Mouse (Mus musculus) thymus, postnatal 36 days (tissue): ENCODE data around the gene Hhipl1.

ENCODE experiments used
- DNase-seq, 2 experiments: peaks; one replicate each; pipeline ENCODE4 v3.0.0; 2022; ENCODE audit warnings: mixed read lengths in 2 of 2

Gene Hhipl1

GRCm38 (mm10) chr12:108278221-108278918 is 27.7 kb upstream of the Hhipl1 start:
- no peak for DNase-seq

- DNase-seq = no peak
Observed at GRCm38 (mm10) chr12:108284455-108285224, 21.4 kb upstream of the Hhipl1 start.

- DNase-seq = no peak
Observed at GRCm38 (mm10) chr12:108285225-108286011, 20.7 kb upstream of the Hhipl1 start.

GRCm38 (mm10) chr12:108286381-108286780 is 19.7 kb upstream of the Hhipl1 start:
- DNase-seq = no peak

- no peak for DNase-seq
Observed at GRCm38 (mm10) chr12:108287011-108287410, 19.1 kb upstream of the Hhipl1 start.

GRCm38 (mm10) chr12:108288127-108288880 is 17.8 kb upstream of the Hhipl1 start:
- no peak for DNase-seq

GRCm38 (mm10) chr12:108292419-108292818 is 13.7 kb upstream of the Hhipl1 start:
- DNase-seq = no peak

- DNase-seq = peak; percentile 74 to 78
Observed at GRCm38 (mm10) chr12:108292957-108293356, 13.1 kb upstream of the Hhipl1 start.

GRCm38 (mm10) chr12:108294620-108295019 is 11.4 kb upstream of the Hhipl1 start:
- DNase-seq = no peak

- no peak for DNase-seq
Observed at GRCm38 (mm10) chr12:108297033-108297432, 9.0 kb upstream of the Hhipl1 start.

GRCm38 (mm10) chr12:108301006-108301405 is 5.1 kb upstream of the Hhipl1 start:
- no peak for DNase-seq

GRCm38 (mm10) chr12:108303778-108304365 is 2.2 kb upstream of the Hhipl1 start:
- DNase-seq = no peak

- DNase-seq = no peak
Observed at GRCm38 (mm10) chr12:108305172-108305571, 898 bp upstream of the Hhipl1 start.

GRCm38 (mm10) chr12:108307553-108307952 is 1.5 kb downstream of the Hhipl1 start:
- DNase-seq = peak; percentile 51 to 55

GRCm38 (mm10) chr12:108308363-108308856 is 2.3 kb downstream of the Hhipl1 start:
- DNase-seq = no peak

GRCm38 (mm10) chr12:108309116-108309794 is 3.2 kb downstream of the Hhipl1 start:
- DNase-seq = no peak

GRCm38 (mm10) chr12:108310041-108310440 is 4.0 kb downstream of the Hhipl1 start:
- DNase-seq = no peak

GRCm38 (mm10) chr12:108310456-108311027 is 4.5 kb downstream of the Hhipl1 start:
- DNase-seq = no peak

GRCm38 (mm10) chr12:108311741-108312290 is 5.7 kb downstream of the Hhipl1 start:
- no peak for DNase-seq

GRCm38 (mm10) chr12:108312432-108312851 is 6.4 kb downstream of the Hhipl1 start:
- DNase-seq = no peak
